Mouse (Mus musculus): ENCODE measurements around the gene Fcamr.

GRCm38 (mm10) chr1:130764027-130764461 is 36.7 kb upstream of the Fcamr start:
- TF ChIP-seq GATA1 (IDR thresholded peaks at IDR 0.05; ENCODE audit: borderline replicate concordance, low read length) (no peak), FLI1 (IDR thresholded peaks at IDR 0.05; ENCODE audit: low read length) (no peak)

Data from megakaryocyte, embryonic 14.5 days (primary cell).